Comparison of ENCODE assay signal across 11 mouse cellular contexts in genomic region chr11:116430723-116431427, GRCm38 (mm10). TPM values are rescaled to one million over a fixed set of nuclear protein-coding genes. Genes with fewer than 3 reads are reported as not detected.
DNase-seq lines count a peak whose midpoint lies in the region; ATAC-seq and TF ChIP-seq lines count a peak whose summit lies in the region.
"Had no signal": no experiment of that assay in that cellular context is flagged by ENCODE, and none has a peak within 500 bp of the region (broad histone marks: within the 10 kb centered on the region; RNA-seq: fewer than 3 reads in every experiment).

No protein-coding gene starts in this region.

- H3K4me3 ChIP-seq in kidney, adult 2 months (ENCODE audit: insufficient read depth, low read depth, low read length): 0 out of 2 replicates have a peak overlapping the region, but pooled peaks have one; percentile 11
- peak overlapping the region; percentile 33 for H3K4me3 ChIP-seq in ES-Bruce4 (ENCODE audit: low read depth, low read length)
- H3K4me3 ChIP-seq in embryonic facial prominence, embryonic 10.5 days: no peak overlapping the region
- no peak overlapping the region for H3K4me3 ChIP-seq in midbrain, embryonic 11.5 days (ENCODE audit: low read depth, low read length)
- H3K4me3 ChIP-seq in hindbrain, embryonic 16.5 days (ENCODE audit: low read length): no peak overlapping the region

- no peak overlapping the region for H3K4me2 ChIP-seq in midbrain, embryonic 11.5 days
- no peak overlapping the region for H3K4me2 ChIP-seq in hindbrain, embryonic 16.5 days (ENCODE audit: low read length)

- peak overlapping the region; percentile 52 for H3K9ac ChIP-seq in ES-Bruce4 (ENCODE audit: low read depth, poor library complexity, severe bottlenecking)
- H3K9ac ChIP-seq in midbrain, embryonic 11.5 days (ENCODE audit: low read length): peak overlapping the region; percentile 20; the same call in 1 of the 2 replicates
- H3K9ac ChIP-seq in hindbrain, embryonic 16.5 days (ENCODE audit: low read depth, low read length): no peak overlapping the region

- H3K4me1 ChIP-seq in kidney, adult 2 months (ENCODE audit: control insufficient read depth, insufficient read depth, low read length): peaks cover 25% of the 10 kb centered on the region
- peaks cover 5% of the 10 kb centered on the region for H3K4me1 ChIP-seq in ES-Bruce4 (ENCODE audit: control insufficient read depth, insufficient read depth, low read length)
- H3K4me1 ChIP-seq in embryonic facial prominence, embryonic 10.5 days: peaks cover 42% of the 10 kb centered on the region
- peaks cover 7% of the 10 kb centered on the region for H3K4me1 ChIP-seq in midbrain, embryonic 11.5 days (ENCODE audit: control insufficient read depth, insufficient read depth, low read length)
- peaks cover 10% of the 10 kb centered on the region for H3K4me1 ChIP-seq in hindbrain, embryonic 16.5 days (ENCODE audit: control insufficient read depth, insufficient read depth, low read depth, low read length)

- no peak for DNase-seq in kidney, adult 2 months
- no peak for DNase-seq in kidney, postnatal 25 days
- DNase-seq in embryonic facial prominence, embryonic 10.5 days (ENCODE audit: low spot score): no peak
- DNase-seq in midbrain, embryonic 11.5 days (ENCODE audit: low spot score, missing footprints): no peak
- no peak for DNase-seq in right cerebral cortex, postnatal 25 days
- no peak for DNase-seq in adrenal gland, adult 2 months
- DNase-seq: cerebellum, adult 8-10 months; left cerebral cortex, postnatal 4 days had no signal

- H3K27me3 ChIP-seq in kidney, adult 2 months (replicated peaks; ENCODE audit: control insufficient read depth, insufficient read depth, low read length): no peaks in the 10 kb centered on the region
- H3K27me3 ChIP-seq in ES-Bruce4 (ENCODE audit: control insufficient read depth, insufficient read depth, low read length, poor library complexity, severe bottlenecking): no peaks in the 10 kb centered on the region
- peaks cover 13% of the 10 kb centered on the region; the same call in 1 of the 2 replicates for H3K27me3 ChIP-seq in embryonic facial prominence, embryonic 10.5 days (replicated peaks; ENCODE audit: low read depth, poor library complexity, severe bottlenecking)
- H3K27me3 ChIP-seq in midbrain, embryonic 11.5 days (ENCODE audit: control insufficient read depth, insufficient read depth, low read length): no peaks in the 10 kb centered on the region
- no peaks in the 10 kb centered on the region for H3K27me3 ChIP-seq in hindbrain, embryonic 16.5 days (replicated peaks; ENCODE audit: control insufficient read depth, insufficient read depth, low read length)

- H3K27ac ChIP-seq in kidney, adult 2 months (ENCODE audit: insufficient read depth, low read depth, low read length): peak overlapping the region; percentile 65; the same call in 1 of the 2 replicates
- peak overlapping the region; percentile 91 for H3K27ac ChIP-seq in ES-Bruce4 (ENCODE audit: insufficient read depth, low read length)
- peak overlapping the region; percentile 30; the same call in 1 of the 2 replicates for H3K27ac ChIP-seq in embryonic facial prominence, embryonic 10.5 days (replicated peaks)
- H3K27ac ChIP-seq in midbrain, embryonic 11.5 days (ENCODE audit: low read depth, low read length): no peak overlapping the region
- no peak overlapping the region for H3K27ac ChIP-seq in hindbrain, embryonic 16.5 days (ENCODE audit: low read depth, low read length)

- H3K36me3 ChIP-seq in kidney, adult 2 months (ENCODE audit: control insufficient read depth, insufficient read depth, low read length): no peaks in the 10 kb centered on the region; the same call in 1 of the 2 replicates
- peaks cover 6% of the 10 kb centered on the region for H3K36me3 ChIP-seq in ES-Bruce4 (ENCODE audit: control insufficient read depth, insufficient read depth, low read length, poor library complexity, severe bottlenecking)
- peaks cover 7% of the 10 kb centered on the region for H3K36me3 ChIP-seq in embryonic facial prominence, embryonic 10.5 days (replicated peaks)
- no peaks in the 10 kb centered on the region for H3K36me3 ChIP-seq in midbrain, embryonic 11.5 days (ENCODE audit: control insufficient read depth, insufficient read depth, low read length)
- no peaks in the 10 kb centered on the region for H3K36me3 ChIP-seq in hindbrain, embryonic 16.5 days (ENCODE audit: control insufficient read depth, insufficient read depth, low read length)

- TF ChIP-seq CTCF in kidney, adult 2 months (conservative IDR thresholded peaks at IDR 0.05; ENCODE audit: insufficient read depth, insufficient read length, low read depth, low read length): no peak
- no peak for TF ChIP-seq CTCF in ES-Bruce4 (IDR thresholded peaks at IDR 0.05; ENCODE audit: low read depth, low read length)

- no peaks in the 10 kb centered on the region for H3K9me3 ChIP-seq in ES-Bruce4 (replicated peaks; ENCODE audit: control insufficient read depth, insufficient read depth, low read length, poor library complexity, severe bottlenecking)
- H3K9me3 ChIP-seq in embryonic facial prominence, embryonic 10.5 days: no peaks in the 10 kb centered on the region
- H3K9me3 ChIP-seq in midbrain, embryonic 11.5 days (ENCODE audit: control insufficient read depth, low read length): no peaks in the 10 kb centered on the region
- no peaks in the 10 kb centered on the region for H3K9me3 ChIP-seq in hindbrain, embryonic 16.5 days (ENCODE audit: control insufficient read depth, low read length)

- TF ChIP-seq EP300 in ES-Bruce4 (IDR thresholded peaks at IDR 0.05; ENCODE audit: insufficient read depth, low read depth, low read length): no peak

- 43% methylated on average over 22 of the region's 22 CpGs for WGBS in kidney, adult 2 months
- 43% methylated on average over 22 of the region's 22 CpGs for WGBS in embryonic facial prominence, embryonic 10.5 days
- 36% methylated on average over 22 of the region's 22 CpGs for WGBS in midbrain, embryonic 11.5 days
- 47% methylated on average over 22 of the region's 22 CpGs for WGBS in hindbrain, embryonic 16.5 days

- TF ChIP-seq POLR2A in kidney, adult 2 months (IDR thresholded peaks at IDR 0.05; ENCODE audit: low read depth, low read length): no peak
- no peak for TF ChIP-seq POLR2A in ES-Bruce4 (IDR thresholded peaks at IDR 0.05; ENCODE audit: insufficient read depth, low read length)

- ATAC-seq in midbrain, embryonic 11.5 days (ENCODE audit: low FRiP score): no peak
- no peak for ATAC-seq in hindbrain, embryonic 16.5 days

RNA-seq across cellular contexts. Expression of gene Ubald2, which starts 3.0 kb away (rescaled TPM):
- polyA plus RNA-seq in kidney, adult 2 months (2012; rRNA removed): 195 and 211 TPM in 2 replicates
- polyA plus RNA-seq in ES-Bruce4 (2011; ENCODE audit: insufficient read depth, insufficient read length, low read depth, missing spikeins): 443 and 531 TPM in 2 replicates
- 43.7 and 46.4 TPM in 2 replicates for polyA plus RNA-seq in embryonic facial prominence, embryonic 10.5 days (2016; fragmentation: Nextera tagmentation; extraction: Ambion mirVana)
- 72.3 and 83.0 TPM in 2 replicates for polyA plus RNA-seq in midbrain, embryonic 11.5 days (2014; fragmentation: Nextera tagmentation; extraction: Ambion mirVana)
- 28.3 and 35.1 TPM in 2 replicates for polyA plus RNA-seq in hindbrain, embryonic 16.5 days (2015; fragmentation: Nextera tagmentation; extraction: Ambion mirVana)
- 10 to 100 TPM; 16.3 to 35.2 TPM for total RNA-seq in adrenal gland, adult 2 months (2021)
- polyA plus RNA-seq in adrenal gland, adult 2 months (2012; rRNA removed): 119 and 158 TPM in 2 replicates

RNA-seq across cellular contexts. Expression of gene Rnf157, which starts 18.0 kb away (rescaled TPM):
- 2.5 and 2.9 TPM in 2 replicates for polyA plus RNA-seq in kidney, adult 2 months (2012; rRNA removed)
- polyA plus RNA-seq in ES-Bruce4 (2011; ENCODE audit: insufficient read depth, insufficient read length, low read depth, missing spikeins): 23.1 and 31.8 TPM in 2 replicates
- polyA plus RNA-seq in embryonic facial prominence, embryonic 10.5 days (2016; fragmentation: Nextera tagmentation; extraction: Ambion mirVana): 12.7 and 15.7 TPM in 2 replicates
- polyA plus RNA-seq in midbrain, embryonic 11.5 days (2014; fragmentation: Nextera tagmentation; extraction: Ambion mirVana): 17.8 and 18.1 TPM in 2 replicates
- 27.8 and 28.5 TPM in 2 replicates for polyA plus RNA-seq in hindbrain, embryonic 16.5 days (2015; fragmentation: Nextera tagmentation; extraction: Ambion mirVana)
- 1 to 10 TPM; 6.8 to 7.2 TPM for total RNA-seq in adrenal gland, adult 2 months (2021)
- 4.6 and 5.5 TPM in 2 replicates for polyA plus RNA-seq in adrenal gland, adult 2 months (2012; rRNA removed)

RNA-seq across cellular contexts. Expression of gene Qrich2, which starts 35.2 kb away (rescaled TPM):
- 0.08 and 0.24 TPM in 2 replicates for polyA plus RNA-seq in kidney, adult 2 months (2012; rRNA removed)
- 0.58 and 1.3 TPM in 2 replicates for polyA plus RNA-seq in ES-Bruce4 (2011; ENCODE audit: insufficient read depth, insufficient read length, low read depth, missing spikeins)
- polyA plus RNA-seq in embryonic facial prominence, embryonic 10.5 days (2016; fragmentation: Nextera tagmentation; extraction: Ambion mirVana): 0.23 and 0.44 TPM in 2 replicates
- 0.08 and 0.14 TPM in 2 replicates for polyA plus RNA-seq in midbrain, embryonic 11.5 days (2014; fragmentation: Nextera tagmentation; extraction: Ambion mirVana)
- 0.38 and 0.40 TPM in 2 replicates for polyA plus RNA-seq in hindbrain, embryonic 16.5 days (2015; fragmentation: Nextera tagmentation; extraction: Ambion mirVana)
- total RNA-seq in adrenal gland, adult 2 months (2021): not detected
- polyA plus RNA-seq in adrenal gland, adult 2 months (2012; rRNA removed): 0.06 TPM in 1 of 2 replicates, not detected in the other
- polyA plus RNA-seq: neural tube, embryonic 14.5 days had no signal

Comparison
In these comparisons a context has a peak if more than half of its experiments do, and no peak if none do; other contexts are left out.
1. H3K27ac ChIP-seq: peak in kidney, adult 2 months (single experiment), ES-Bruce4 (single experiment) and embryonic facial prominence, embryonic 10.5 days (single experiment); none in midbrain, embryonic 11.5 days (single experiment) and hindbrain, embryonic 16.5 days (single experiment).
2. H3K4me3 ChIP-seq: peak in kidney, adult 2 months (single experiment) and ES-Bruce4 (single experiment); none in embryonic facial prominence, embryonic 10.5 days (single experiment), midbrain, embryonic 11.5 days (single experiment) and hindbrain, embryonic 16.5 days (single experiment).